Mouse (Mus musculus) intestine, embryonic 14.5 days (tissue): Measurements from ENCODE around the gene Nab2. TPM values are rescaled to one million over a fixed set of nuclear protein-coding genes. Genes with fewer than 3 reads are reported as not detected.

Experiments used
- polyA plus RNA-seq: library from polyadenylated mRNA; unstranded; fragments of >200 nt; fragmentation: Nextera tagmentation; extraction: Ambion mirVana; gene quantifications from 2 replicates; pipeline ENCODE4 v1.2.1, GENCODE M21; 2014

The Nab2 gene
- polyA plus RNA-seq, 1 experiment from 2014 or later = 7.5 TPM

Other genes with a start within 250 kb of the Nab2 start
- 0.32 TPM in 1 of 2 replicates, not detected in the other for gene Stac3, start 166.9 kb downstream of the Nab2 start, polyA plus RNA-seq
- gene Ndufa4l2, start 153.6 kb downstream of the Nab2 start, polyA plus RNA-seq = 25.9 and 28.5 TPM in 2 replicates
- 132 and 142 TPM in 2 replicates for gene Shmt2, start 146.1 kb downstream of the Nab2 start, polyA plus RNA-seq
- 4.0 and 5.5 TPM in 2 replicates for gene Nxph4, start 134.0 kb downstream of the Nab2 start, polyA plus RNA-seq
- 92.1 and 96.6 TPM in 2 replicates for gene Lrp1, start 47.4 kb downstream of the Nab2 start, polyA plus RNA-seq
- gene Stat6, start 25.6 kb downstream of the Nab2 start, polyA plus RNA-seq = 28.5 and 29.4 TPM in 2 replicates
- 8.8 and 8.9 TPM in 2 replicates for gene Nemp1, start 1.7 kb downstream of the Nab2 start, polyA plus RNA-seq
- 11.5 and 15.3 TPM in 2 replicates for gene Myo1a, start 36.6 kb upstream of the Nab2 start, polyA plus RNA-seq
- gene Tac2, start 55.9 kb upstream of the Nab2 start, polyA plus RNA-seq = 5.3 and 8.3 TPM in 2 replicates
- 3.9 and 4.1 TPM in 2 replicates for gene Zbtb39, start 71.0 kb upstream of the Nab2 start, polyA plus RNA-seq
- gene Gpr182, start 83.2 kb upstream of the Nab2 start, polyA plus RNA-seq = 0.39 and 0.43 TPM in 2 replicates
- gene Rdh1, start 91.2 kb upstream of the Nab2 start, polyA plus RNA-seq = 0.07 TPM in 1 of 2 replicates, not detected in the other
- not detected in 2 replicates for gene Rdh16f1, start 91.2 kb upstream of the Nab2 start, polyA plus RNA-seq
- 0.07 TPM in 1 of 2 replicates, not detected in the other for gene Rdh9, start 107.8 kb upstream of the Nab2 start, polyA plus RNA-seq
- gene Rdh16, start 132.6 kb upstream of the Nab2 start, polyA plus RNA-seq = not detected in 2 replicates
- gene Rdh19, start 181.4 kb upstream of the Nab2 start, polyA plus RNA-seq = not detected in 2 replicates
- 0.14 TPM in 1 of 2 replicates, not detected in the other for gene Rdh16f2, start 197.9 kb upstream of the Nab2 start, polyA plus RNA-seq
- gene Rdh7, start 220.2 kb upstream of the Nab2 start, polyA plus RNA-seq = 0.14 TPM in 1 of 2 replicates, not detected in the other
- gene Sdr9c7, start 229.9 kb upstream of the Nab2 start, polyA plus RNA-seq = not detected in 2 replicates